Comparison of ENCODE assay signal across 8 mouse cellular contexts in the genomic region with DNA sequence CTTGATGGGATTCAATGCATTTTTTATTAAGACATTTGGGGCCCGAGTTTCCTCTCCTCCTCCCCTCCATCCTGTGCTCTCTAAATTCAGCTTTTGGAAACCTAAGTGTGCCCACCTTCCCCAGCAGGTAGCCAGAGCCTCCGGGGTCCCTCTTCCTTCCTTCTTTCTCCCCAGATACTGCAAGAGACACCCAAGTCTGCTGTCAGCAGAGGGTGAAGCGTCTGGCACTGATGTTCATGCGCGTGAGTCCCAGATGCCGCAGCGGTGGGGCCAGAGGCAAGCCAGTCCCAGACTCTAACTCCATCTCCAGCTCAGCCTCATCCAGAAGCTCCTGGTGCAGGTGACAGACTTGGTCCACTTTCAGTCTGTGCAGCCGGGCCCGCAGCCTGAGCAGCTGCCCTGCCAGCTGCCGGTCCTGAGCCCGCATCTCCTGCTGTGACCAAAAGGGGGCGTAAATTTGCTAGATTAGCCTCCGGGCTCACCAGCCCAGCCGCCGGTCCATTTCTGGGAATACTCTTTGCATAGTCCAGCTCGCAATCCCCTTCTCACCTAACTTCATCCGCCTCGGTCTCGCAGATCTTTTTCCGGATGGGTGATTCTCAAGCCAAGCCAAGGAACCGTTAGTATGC. TPM values are rescaled to one million over a fixed set of nuclear protein-coding genes. Genes with fewer than 3 reads are reported as not detected.
DNase-seq lines count a peak whose midpoint lies in the region; ATAC-seq and TF ChIP-seq lines count a peak whose summit lies in the region.

No protein-coding gene starts in this region.

- H3K27ac ChIP-seq in lung, postnatal 0 days (ENCODE audit: low read length): no peak overlapping the region

- H3K4me3 ChIP-seq in lung, postnatal 0 days (ENCODE audit: low read depth, low read length): no peak overlapping the region

- WGBS in lung, postnatal 0 days: 32% methylated on average over 21 of the region's 21 CpGs

- no peaks in the 10 kb centered on the region for H3K4me1 ChIP-seq in lung, postnatal 0 days (ENCODE audit: insufficient read depth, low read depth, low read length)

- H3K4me2 ChIP-seq in lung, postnatal 0 days (replicated peaks; ENCODE audit: low read depth, low read length): peak overlapping the region; percentile 20; the same call in 1 of the 2 replicates

- no peaks in the 10 kb centered on the region for H3K9me3 ChIP-seq in lung, postnatal 0 days (ENCODE audit: low read length)

- ATAC-seq in erythroblast, adult 5-6 weeks (replicated peaks; ENCODE audit: low FRiP score, poor library complexity, severe bottlenecking): peak; percentile 51; the same call in 1 of the 2 replicates
- peak; percentile 52 for ATAC-seq in lung, postnatal 0 days

- intact Hi-C loops in heart, postnatal 10 days (cut with DNase I): no loop called here

- H3K27me3 ChIP-seq in lung, postnatal 0 days (replicated peaks; ENCODE audit: insufficient read depth, low read length): no peaks in the 10 kb centered on the region

- H3K36me3 ChIP-seq in lung, postnatal 0 days (ENCODE audit: insufficient read depth, low read length): no peaks in the 10 kb centered on the region

- no peak for TF ChIP-seq EP300 in lung, postnatal 0 days (IDR thresholded peaks at IDR 0.05)

- TF ChIP-seq CTCF in lung, postnatal 0 days (IDR thresholded peaks at IDR 0.05): peak; percentile 75

- H3K9ac ChIP-seq in lung, postnatal 0 days (replicated peaks; ENCODE audit: low read depth): no peak overlapping the region

- peak; percentile 61 for DNase-seq in 416B (ENCODE audit: low read depth)
- peak; percentile 79 for DNase-seq in adrenal gland, adult 2 months
- DNase-seq in heart, postnatal 10 days: peak; percentile 69 to 73
- DNase-seq in kidney, postnatal 4 days: peak; percentile 84 to 89
- peak; percentile 74 for DNase-seq in lung, postnatal 0 days (ENCODE audit: low spot score)
- DNase-seq in ovary, adult 18-20 months (ENCODE audit: low spot score): peak; percentile 37
- peak; percentile 67 for DNase-seq in thymus, postnatal 0 days (ENCODE audit: low spot score)

RNA-seq across cellular contexts. Expression of a gene that starts 1.4 kb away (rescaled TPM):
- total RNA-seq in adrenal gland, adult 2 months (2021): 10 to 100 TPM; 29.6 to 31.1 TPM
- polyA plus RNA-seq in adrenal gland, adult 2 months (2012; rRNA removed): 53.7 and 75.5 TPM in 2 replicates
- not detected in 2 replicates for total RNA-seq in erythroblast, adult 5-6 weeks (2015; ENCODE audit: low replicate concordance)
- total RNA-seq in erythroblast, adult 5-6 weeks (2017; ENCODE audit: low replicate concordance): not detected in 2 replicates
- 1 to 10 TPM; 1.7 to 1.9 TPM for total RNA-seq in heart, postnatal 10 days (2021)
- 3.2 and 4.5 TPM in 2 replicates for polyA plus RNA-seq in lung, postnatal 0 days (2015; fragmentation: Nextera tagmentation; extraction: Ambion mirVana)
- polyA plus RNA-seq in thymus, postnatal 0 days (2015; fragmentation: Nextera tagmentation; extraction: Ambion mirVana): 2.6 and 3.7 TPM in 2 replicates

RNA-seq across cellular contexts. Expression of a gene that starts 3.5 kb away (rescaled TPM):
- total RNA-seq in adrenal gland, adult 2 months (2021): 1 to 10 TPM; 3.2 to 4.1 TPM
- 1.2 and 1.7 TPM in 2 replicates for polyA plus RNA-seq in adrenal gland, adult 2 months (2012; rRNA removed)
- total RNA-seq in erythroblast, adult 5-6 weeks (2015; ENCODE audit: low replicate concordance): 2.9 TPM in 1 of 2 replicates, not detected in the other
- 4.3 and 6.1 TPM in 2 replicates for total RNA-seq in erythroblast, adult 5-6 weeks (2017; ENCODE audit: low replicate concordance)
- total RNA-seq in heart, postnatal 10 days (2021): 1 to 10 TPM; 2.1 to 3.9 TPM
- 2.5 TPM in 2 replicates for polyA plus RNA-seq in lung, postnatal 0 days (2015; fragmentation: Nextera tagmentation; extraction: Ambion mirVana)
- 1,471 and 1,532 TPM in 2 replicates for polyA plus RNA-seq in thymus, postnatal 0 days (2015; fragmentation: Nextera tagmentation; extraction: Ambion mirVana)

RNA-seq across cellular contexts. Expression of a gene that starts 23.5 kb away (rescaled TPM):
- total RNA-seq in adrenal gland, adult 2 months (2021): 100 to 1,000 TPM; 171 to 194 TPM
- polyA plus RNA-seq in adrenal gland, adult 2 months (2012; rRNA removed): 147 and 171 TPM in 2 replicates
- 92.8 and 113 TPM in 2 replicates for total RNA-seq in erythroblast, adult 5-6 weeks (2015; ENCODE audit: low replicate concordance)
- total RNA-seq in erythroblast, adult 5-6 weeks (2017; ENCODE audit: low replicate concordance): 50.9 and 56.7 TPM in 2 replicates
- 100 to 1,000 TPM; 143 to 144 TPM for total RNA-seq in heart, postnatal 10 days (2021)
- polyA plus RNA-seq in lung, postnatal 0 days (2015; fragmentation: Nextera tagmentation; extraction: Ambion mirVana): 140 and 161 TPM in 2 replicates
- polyA plus RNA-seq in thymus, postnatal 0 days (2015; fragmentation: Nextera tagmentation; extraction: Ambion mirVana): 325 and 333 TPM in 2 replicates

RNA-seq across cellular contexts. Expression of a gene that starts 23.5 kb away (rescaled TPM):
- 100 to 1,000 TPM in 1 of 2 experiments, 10 to 100 TPM in 1; 90.9 to 100 TPM for total RNA-seq in adrenal gland, adult 2 months (2021)
- polyA plus RNA-seq in adrenal gland, adult 2 months (2012; rRNA removed): 108 and 125 TPM in 2 replicates
- 37.9 and 60.8 TPM in 2 replicates for total RNA-seq in erythroblast, adult 5-6 weeks (2015; ENCODE audit: low replicate concordance)
- 82.2 and 119 TPM in 2 replicates for total RNA-seq in erythroblast, adult 5-6 weeks (2017; ENCODE audit: low replicate concordance)
- total RNA-seq in heart, postnatal 10 days (2021): 10 to 100 TPM; 61.7 to 63.5 TPM
- 186 and 192 TPM in 2 replicates for polyA plus RNA-seq in lung, postnatal 0 days (2015; fragmentation: Nextera tagmentation; extraction: Ambion mirVana)
- polyA plus RNA-seq in thymus, postnatal 0 days (2015; fragmentation: Nextera tagmentation; extraction: Ambion mirVana): 190 and 230 TPM in 2 replicates

RNA-seq across cellular contexts. Expression of a gene that starts 34.5 kb away (rescaled TPM):
- total RNA-seq in adrenal gland, adult 2 months (2021): 10 to 100 TPM; 44.4 to 53.9 TPM
- 17.2 and 18.4 TPM in 2 replicates for polyA plus RNA-seq in adrenal gland, adult 2 months (2012; rRNA removed)
- 41.1 and 45.8 TPM in 2 replicates for total RNA-seq in erythroblast, adult 5-6 weeks (2015; ENCODE audit: low replicate concordance)
- 27.0 and 42.9 TPM in 2 replicates for total RNA-seq in erythroblast, adult 5-6 weeks (2017; ENCODE audit: low replicate concordance)
- total RNA-seq in heart, postnatal 10 days (2021): 10 to 100 TPM; 35.1 to 38.1 TPM
- 101 and 110 TPM in 2 replicates for polyA plus RNA-seq in lung, postnatal 0 days (2015; fragmentation: Nextera tagmentation; extraction: Ambion mirVana)
- polyA plus RNA-seq in thymus, postnatal 0 days (2015; fragmentation: Nextera tagmentation; extraction: Ambion mirVana): 310 and 317 TPM in 2 replicates

Comparison
In these comparisons a context has a peak if more than half of its experiments do, and no peak if none do; other contexts are left out.
1. RNA of a gene that starts 1.4 kb away (total RNA-seq): 29.6 to 31.1 TPM in adrenal gland, adult 2 months; 1.7 to 1.9 TPM in heart, postnatal 10 days and not detected in erythroblast, adult 5-6 weeks; every median in the first group is over 10 times any median in the second.
2. Peak in every context shown above with its lines, with median percentiles within 50 percentile points of each other: DNase-seq.